Mouse (Mus musculus): Measurements from ENCODE around the gene A230050P20Rik.
"Not testable (repeated sequence)": the region's sequence is repeated elsewhere in the genome, so short reads cannot be mapped to it uniquely, and the experiment has no call there.

Gene A230050P20Rik

DNA sequence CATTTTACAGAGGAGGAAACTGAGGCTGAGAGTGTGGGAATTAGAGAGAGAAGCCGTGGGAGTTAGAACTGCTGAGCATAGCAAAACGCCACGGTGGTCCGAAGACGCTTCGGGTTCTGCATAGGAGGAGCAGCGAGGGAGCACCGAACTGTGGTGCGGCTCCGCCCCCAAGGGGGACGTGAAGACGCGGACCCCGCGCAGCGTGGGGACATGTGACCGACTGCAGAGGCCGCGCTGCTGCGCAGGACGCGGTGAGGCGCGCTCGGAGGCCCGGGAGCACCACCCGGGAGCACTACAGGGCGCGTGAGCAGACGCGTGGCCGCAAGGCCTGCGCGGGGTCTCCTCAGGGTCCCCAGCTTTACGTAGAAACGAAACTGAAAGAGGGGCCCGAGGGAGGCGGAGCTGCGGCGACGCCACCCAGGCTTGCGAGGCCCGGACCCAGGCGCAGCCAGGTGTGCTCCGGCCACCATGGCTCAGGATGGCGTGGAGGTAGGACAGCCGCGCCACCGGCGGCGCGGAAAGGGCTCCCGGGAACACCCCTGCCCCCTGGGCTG, at the start of gene A230050P20Rik:
A230050P20Rik (plus strand) TSS at position 195 of the 554 bp plus-strand sequence.
- peak; percentile 67 for DNase-seq (ENCODE audit: low spot score)

DNA sequence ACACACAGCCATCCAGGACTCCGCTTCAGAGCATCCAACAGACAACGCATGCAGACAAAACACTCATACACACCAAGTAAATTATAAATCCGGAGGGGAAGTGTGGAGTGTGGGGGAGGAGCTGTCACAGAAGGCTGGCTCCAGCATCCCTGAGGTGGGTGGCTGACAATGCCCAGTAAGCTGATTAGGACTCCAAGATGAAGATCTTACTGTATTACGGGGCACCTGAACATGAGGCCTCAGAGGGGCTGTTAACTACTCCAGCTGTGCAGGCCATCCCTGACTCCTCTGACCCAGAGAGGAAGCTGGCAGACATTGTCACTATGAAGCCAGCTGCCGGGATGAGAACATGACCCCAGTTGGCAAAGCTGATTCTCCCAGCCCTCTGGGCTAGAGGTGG, 48.4 kb upstream of the A230050P20Rik start:
- no peak for DNase-seq (ENCODE audit: low spot score)

DNA sequence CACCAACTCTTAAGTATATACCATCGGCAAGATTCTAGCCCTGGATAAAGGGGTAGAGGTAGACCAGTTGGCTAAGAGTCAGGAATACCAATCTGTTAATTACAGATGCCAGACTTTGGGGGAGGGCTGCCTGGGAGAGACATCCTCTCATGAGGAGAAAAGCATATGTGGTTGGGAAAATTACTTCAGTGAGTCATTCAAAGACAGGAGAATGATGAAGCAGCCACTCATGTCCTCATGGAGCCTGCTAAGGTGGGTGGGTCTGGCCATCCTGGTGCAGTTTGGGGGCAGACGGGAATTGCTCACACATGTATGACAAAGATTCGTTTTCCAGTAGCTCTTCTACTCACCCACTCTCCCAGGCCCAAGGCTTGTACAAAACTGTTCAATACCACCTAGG, 45.6 kb upstream of the A230050P20Rik start:
- DNase-seq (ENCODE audit: low spot score), result no peak

DNA sequence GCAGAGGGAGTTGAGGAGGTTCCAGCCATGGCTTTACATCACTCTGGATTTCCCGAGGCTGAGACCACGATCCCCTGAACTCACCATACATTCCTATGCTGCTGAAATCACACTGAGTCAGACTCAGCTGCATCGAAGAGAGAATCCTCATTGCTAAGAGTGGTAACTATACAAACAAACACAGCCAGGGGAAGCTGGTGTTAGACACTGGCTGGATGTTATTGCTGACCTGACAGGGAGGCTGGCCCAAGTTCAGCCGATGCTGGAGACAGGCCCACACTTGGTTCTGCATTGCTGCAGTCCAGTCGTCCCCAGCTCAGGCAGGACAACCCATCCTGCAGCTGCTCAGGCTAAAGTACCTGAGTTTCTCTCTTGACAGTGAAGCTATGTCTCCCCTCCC, 42.7 kb upstream of the A230050P20Rik start:
- no peak for DNase-seq (ENCODE audit: low spot score)

DNA sequence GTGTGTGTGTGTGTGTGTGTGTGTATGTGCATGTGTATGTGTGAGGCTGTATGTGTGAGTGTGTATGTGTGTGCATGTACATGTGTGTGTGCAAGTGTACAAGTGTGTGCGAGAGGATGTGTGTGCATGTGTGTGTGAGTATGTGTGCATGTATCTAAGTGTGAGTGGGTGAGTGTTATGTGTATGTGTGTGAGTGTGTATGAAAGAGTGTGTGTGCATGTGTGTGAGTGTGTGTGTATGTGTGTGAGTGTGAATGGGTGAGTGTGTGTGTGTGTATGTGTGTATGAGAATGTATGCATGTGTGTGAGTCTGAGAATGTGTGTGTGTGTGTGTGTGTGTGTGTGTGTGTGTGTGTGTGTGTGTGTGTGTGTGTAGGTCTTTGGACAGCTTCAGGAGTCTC, 40.3 kb upstream of the A230050P20Rik start:
- no peak for DNase-seq (ENCODE audit: low spot score)

DNA sequence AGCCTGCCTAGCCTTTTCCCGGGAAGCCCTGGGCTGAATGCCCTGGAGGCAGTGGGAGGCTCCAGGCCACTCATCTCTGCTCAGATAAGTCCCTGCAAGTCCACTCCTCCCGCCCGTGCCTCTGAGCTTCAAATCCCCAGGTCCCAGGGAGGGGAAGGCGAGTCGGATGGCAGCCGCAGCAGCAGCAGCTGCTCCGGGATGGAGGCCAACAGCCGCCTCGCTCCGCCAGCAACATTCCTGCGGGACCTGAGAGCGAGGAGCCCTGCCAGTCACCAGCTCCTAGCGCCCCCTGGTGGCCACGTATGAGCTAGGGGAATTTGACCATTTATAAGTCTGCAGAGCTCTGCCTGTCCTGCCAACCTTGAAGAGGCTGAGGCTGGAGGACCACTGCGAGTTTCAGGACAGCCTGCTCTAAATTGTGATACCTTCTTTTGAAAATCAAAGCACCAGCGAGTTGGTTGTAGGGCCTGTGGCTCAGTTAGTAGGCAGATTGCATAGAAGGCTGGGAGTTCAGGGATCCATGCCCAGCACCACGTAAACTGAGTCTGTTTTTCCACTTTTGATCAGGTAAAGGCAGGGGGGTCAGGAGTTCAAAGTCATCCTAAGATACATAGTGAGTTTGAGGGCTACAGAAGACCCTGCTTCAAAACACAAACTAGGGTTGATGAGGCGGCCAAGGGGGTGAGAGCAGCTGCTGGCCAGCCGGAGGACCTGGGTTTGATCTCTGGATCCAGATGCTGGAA, 37.4 kb upstream of the A230050P20Rik start:
- DNase-seq (ENCODE audit: low spot score), result peak; percentile 60

DNA sequence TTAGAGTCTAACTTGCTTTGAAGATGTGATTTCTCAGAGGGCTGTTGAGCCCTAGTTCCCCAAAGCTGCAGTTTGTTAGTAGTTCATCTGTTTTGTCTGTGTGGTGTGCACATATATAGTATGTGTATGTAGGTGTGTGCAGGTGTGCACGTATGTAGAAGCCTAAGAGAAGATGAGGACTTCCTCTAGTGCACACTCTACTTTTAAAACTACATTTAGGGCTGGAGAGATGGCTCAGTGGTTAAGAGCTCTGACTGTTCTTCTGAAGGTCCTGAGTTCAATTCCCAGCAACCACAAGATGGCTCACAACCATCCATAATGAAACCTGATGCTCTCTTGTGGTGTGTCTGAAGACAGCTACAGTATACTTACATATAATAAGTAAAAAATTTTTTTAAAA, 33.6 kb upstream of the A230050P20Rik start:
- no peak for DNase-seq (ENCODE audit: low spot score)

DNA sequence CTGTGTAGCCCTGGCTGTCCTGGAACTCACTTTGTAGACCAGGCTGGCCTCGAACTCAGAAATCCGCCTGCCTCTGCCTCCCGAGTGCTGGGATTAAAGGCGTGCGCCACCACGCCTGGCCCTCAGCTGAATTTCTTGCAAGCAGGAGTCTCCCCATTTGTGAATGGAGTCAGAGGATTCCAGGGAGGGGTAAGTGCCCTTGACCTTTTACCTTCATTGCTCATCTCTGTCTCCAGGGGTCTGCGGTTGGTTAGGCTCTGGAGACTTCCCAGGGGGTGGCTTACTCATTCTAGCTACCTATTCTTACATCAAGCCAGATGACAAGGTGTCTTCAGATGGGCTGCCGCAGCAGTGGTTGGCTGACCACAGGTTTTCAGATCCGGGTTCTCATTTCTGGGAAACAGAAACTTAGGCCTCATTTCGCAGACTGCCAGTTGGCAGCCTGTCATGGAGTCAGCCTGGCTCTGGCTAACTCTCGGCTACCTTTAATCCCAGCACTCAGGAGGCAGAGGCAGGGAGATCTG, 32.9 kb upstream of the A230050P20Rik start:
- not testable (repeated sequence) for DNase-seq (ENCODE audit: low spot score)

DNA sequence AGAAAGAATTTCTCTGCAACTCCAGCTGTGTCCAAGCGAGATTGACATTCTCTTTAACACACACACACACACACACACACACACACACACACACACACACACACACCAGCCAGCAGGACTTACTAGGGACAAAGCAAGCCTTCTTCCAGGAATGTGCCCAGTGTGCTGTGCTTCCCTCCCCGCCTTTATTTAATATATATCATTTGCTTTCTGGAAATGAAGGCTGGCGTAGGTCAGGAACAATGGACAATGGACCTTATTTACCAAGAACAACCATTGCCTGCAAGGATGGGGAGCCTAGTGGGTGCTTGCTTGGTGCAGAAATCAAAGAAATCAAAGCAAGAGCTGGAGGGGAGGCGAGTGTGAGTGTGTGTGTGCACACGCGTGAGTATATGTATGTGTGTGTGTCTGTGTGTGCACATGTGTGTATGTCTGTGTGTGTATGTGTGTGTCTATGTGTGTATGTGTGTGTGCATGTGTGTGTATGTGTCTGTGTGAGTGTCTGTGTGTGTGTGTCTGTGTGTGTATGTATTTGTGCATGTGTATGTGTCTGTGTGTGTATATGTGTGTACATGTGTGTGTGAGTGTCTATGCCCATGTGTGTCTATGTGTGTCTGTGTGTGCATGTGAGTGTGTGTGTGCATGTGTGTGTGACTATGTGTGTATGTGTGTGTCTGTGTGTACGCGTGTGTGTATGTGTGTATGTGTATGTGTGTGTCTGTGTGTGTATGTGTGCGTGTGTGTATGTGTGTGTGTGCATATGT, 31.1 kb upstream of the A230050P20Rik start:
- DNase-seq (ENCODE audit: low spot score), result no peak

DNA sequence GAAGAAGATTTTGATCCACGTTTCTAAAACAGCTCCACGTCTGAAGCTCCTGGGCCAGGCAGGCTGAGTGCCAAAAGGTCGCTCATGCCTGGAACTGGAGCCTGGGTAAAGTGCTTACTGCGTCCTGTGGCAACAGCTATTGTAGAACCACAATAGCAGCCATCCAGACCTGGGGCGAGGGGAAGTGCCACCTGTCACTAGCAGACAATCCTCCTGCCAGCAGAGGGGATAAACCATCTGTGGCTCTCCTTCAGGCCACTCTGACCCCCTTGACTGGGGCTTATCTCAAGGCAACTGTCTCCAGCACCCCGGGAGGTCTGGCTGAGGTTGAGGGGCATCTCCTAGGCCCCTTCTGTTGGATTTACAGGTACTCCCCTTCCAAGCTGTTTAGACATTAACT, 29.5 kb upstream of the A230050P20Rik start:
- no peak for DNase-seq (ENCODE audit: low spot score)

DNA sequence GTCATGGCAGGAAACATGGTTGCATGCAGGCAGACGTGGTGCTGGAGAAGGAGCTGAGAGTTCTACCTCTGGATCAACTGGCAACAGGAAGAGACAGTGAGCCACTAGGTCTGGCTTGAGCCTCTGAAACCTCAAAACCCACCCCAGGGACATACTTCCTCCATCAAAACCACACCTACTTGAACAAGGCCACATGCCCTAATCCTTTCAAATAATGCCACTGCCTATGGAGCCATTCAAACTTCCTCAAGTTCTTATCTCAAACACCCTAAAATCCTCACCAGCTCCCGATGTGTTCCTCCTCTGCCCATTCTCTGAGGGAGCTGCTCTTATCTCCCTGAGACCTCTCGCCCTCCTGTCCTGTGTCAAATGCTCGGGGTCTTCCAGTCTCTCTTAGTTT, 26.2 kb upstream of the A230050P20Rik start:
- DNase-seq (ENCODE audit: low spot score), result no peak

DNA sequence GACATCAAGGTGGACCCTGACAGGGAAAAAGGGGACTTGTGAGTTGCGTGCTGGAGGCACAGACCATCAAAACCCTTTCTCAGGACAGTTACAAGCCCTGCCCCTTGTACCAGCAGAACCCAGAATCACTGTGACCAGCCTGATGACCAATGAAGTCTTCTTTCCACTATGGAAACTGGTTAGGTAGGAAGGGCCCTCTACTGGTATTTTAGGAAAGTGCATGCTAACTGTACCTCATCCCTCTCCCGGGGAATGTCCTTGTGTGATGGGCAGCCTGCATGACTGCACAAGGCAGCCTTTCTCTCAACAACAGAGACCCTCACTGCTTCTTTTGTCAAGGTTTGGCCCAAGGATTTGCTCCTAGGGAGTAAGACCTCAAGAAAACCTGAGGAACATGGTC, 25.8 kb upstream of the A230050P20Rik start:
- DNase-seq (ENCODE audit: low spot score), result no peak

DNA sequence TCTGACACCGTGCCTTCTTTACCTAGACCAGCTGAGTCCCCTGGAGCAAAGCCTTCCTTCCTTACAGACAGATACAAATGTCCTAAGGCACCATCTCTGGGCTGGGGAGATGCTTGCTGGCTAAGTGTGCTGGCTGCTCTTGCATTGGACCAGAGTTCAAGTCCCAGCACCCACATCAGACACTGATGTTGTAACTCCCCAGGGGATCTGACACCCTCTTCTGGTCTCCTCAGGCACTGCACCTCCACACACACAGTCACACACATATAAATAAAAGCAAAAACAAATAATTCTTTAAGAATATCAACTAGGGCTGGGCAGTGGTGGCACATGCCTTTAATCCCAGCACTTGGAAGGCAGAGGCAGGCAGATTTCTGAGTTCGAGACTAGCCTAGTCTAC, 18.3 kb upstream of the A230050P20Rik start:
- no peak for DNase-seq (ENCODE audit: low spot score)

DNA sequence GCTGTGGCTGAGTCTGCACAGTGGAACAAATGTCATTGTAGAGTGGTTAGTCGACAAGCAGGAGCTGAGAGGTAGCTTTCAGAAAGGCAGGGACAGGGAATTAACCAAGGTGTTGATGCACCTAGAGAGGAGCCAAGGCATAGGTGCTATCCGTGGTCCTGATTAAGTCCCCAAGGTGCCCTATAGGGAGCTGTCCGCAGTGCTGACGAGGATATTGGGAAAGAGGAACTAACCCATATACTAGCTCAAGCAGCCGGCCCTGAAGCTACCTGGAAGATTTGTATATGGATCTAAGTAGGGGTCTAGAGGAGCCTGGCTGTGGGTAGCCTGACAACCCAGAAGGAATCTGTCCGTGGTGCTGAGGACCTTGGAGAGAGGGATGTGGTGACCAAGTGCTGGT, 11.3 kb upstream of the A230050P20Rik start:
- no peak for DNase-seq (ENCODE audit: low spot score)

DNA sequence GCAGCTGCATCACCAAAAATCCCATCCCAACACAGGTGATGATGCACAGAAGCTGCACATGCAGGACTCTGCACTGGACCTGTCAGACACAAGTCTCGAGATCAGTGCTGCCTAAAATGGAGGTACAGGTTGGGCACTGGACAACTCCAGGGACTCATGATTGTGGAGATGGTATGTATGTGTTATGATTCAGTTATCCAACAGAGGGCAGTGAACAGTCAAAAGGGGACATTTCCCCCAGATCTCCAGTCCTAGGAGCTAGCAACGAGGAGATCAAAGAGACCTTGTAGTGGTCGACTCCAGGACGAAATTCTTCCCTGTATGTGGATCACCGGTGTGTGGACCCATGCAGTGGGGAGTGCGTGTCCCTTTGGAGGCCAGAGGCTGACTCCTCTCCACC, 8.5 kb upstream of the A230050P20Rik start:
- DNase-seq (ENCODE audit: low spot score), result no peak

DNA sequence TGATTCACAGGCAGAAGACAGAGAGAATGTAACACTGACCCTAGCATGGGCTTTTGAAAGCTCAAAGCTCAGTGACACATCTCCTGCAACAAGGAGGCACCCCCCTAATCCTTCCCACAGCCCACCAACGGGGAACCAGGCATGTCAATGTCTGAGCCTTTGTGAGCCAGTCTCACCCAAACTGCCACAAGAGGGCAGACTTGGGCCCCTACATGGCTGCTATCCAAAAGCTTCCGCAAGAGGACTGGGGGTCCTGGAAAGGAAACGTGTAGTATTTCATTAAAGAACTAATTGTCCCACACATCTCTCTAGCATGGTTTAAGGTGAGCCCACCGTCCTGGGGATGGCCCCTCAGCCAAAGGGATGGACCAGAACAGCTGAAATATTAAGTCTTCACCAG, 6.6 kb upstream of the A230050P20Rik start:
- DNase-seq (ENCODE audit: low spot score), result peak; percentile 29

DNA sequence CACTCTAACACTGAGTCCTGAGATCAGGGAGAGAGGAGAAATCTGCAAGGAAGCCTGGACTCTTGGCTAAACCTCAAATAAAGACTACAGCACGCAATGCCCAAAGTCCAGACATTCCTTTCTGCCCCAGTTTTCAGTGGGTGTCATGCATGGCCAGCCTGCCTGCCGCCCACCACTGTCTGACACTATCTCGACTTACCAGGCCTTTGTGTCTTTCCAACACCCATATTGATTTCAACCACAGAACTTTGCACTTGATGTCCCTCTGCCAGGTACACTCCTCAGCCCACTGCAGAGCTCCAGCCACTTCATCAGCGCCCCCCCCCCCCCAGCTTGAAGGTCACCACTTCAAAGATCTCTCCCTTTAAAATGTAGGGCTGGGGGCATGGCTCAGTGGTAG, 6.2 kb upstream of the A230050P20Rik start:
- DNase-seq (ENCODE audit: low spot score), result no peak

DNA sequence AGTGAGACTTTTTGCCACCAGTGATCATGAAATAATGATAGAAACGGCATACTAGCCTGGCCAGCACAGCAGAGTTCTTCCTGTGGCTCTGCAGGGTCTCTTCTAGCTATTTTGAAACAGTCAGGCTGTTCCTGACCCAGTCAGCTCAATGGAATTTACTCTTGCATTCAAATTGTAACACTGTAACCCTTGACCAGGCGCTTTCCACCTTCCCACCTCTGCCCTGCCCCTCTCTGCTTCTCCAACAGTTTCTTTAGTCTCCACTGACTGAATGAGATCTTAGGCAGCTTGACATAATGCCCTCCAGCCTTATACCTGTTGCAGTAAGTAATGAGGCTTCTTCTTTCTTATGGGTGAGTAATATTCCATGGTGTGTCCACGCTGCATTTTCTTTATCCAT, 1.6 kb upstream of the A230050P20Rik start:
- no peak for DNase-seq (ENCODE audit: low spot score)

DNA sequence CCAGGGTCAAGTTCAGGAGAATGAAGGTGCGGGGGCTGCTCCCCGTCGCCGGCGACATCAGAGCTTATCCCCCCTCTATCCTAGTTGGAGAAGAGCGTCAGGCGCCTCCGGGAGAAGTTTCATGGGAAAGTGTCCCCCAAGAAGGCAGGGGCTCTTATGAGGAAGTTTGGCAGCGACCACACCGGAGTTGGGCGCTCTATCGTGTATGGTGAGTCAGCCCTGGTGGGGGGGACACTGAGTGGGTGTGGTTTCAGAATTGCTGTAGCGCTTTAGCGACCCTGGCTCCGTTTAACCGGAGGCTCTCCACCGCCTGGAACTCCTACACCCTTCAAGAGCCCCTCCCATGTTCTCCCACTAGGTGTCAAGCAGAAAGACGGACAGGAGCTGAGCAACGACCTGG, 804 bp downstream of the A230050P20Rik start:
- no peak for DNase-seq (ENCODE audit: low spot score)

DNA sequence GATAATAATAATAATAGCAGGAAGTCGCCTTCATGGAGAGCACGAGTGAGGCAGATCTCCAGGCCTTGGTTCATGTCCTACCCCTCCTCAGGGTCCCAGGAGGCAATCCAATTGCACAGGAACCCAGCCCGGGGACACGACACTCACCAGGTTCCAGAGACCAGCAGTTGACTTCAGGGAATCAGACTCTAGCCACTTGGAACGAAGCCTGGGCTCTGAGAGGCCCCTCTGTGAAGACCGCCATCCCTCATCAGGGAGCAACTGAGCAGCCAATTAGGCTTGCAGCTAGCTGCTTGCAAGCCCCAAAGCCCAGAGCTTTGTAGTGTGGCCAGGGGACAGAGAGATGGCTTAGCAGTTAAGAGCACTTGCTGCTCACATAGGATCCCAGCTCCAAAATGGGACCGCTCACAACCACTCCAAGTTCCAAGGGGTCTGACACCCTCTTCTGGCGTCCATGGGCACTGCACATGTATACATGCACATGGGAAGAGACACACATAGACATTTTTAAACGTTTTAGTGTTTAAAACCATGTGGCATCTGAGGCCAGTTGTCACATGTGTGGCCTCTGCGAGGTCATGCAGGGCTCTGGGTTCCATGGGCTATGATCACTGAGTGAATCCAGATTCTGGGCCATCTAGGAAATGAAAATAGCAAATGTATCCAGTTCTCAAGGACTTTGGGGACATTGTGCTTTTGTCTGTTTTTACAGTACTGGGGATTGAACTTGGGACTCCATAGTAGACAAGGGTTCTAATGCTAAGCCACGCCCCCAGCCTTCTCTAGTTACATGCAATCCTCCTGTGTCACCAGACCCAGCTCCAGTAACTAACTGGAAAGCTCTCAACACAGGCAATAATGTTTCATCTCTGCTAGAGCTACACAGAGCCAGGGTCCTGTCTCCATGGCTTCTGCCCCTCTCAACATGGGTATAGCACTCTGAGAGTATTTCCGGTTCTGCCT, 2.0 kb downstream of the A230050P20Rik start:
- DNase-seq (ENCODE audit: low spot score), result no peak

DNA sequence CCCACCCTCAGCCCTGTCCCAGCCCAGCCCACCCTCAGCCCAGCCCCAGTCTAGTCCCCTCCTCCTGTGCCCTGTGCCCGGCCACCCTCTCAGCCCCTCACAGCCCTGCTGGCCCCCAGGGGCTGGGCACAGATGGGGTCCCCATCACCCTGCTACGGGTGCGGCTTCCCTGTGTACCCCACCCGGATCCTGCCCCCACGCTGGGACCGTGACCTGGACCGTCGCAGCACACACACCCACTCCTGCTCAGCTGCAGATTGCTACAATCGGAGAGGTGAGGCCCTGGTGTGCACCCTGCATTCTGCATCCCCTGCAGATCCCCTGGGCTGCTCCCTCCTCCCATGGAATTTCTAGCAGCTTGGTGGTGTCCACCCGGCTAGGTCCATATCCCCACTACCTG, 4.5 kb downstream of the A230050P20Rik start:
- no peak for DNase-seq (ENCODE audit: low spot score)

DNA sequence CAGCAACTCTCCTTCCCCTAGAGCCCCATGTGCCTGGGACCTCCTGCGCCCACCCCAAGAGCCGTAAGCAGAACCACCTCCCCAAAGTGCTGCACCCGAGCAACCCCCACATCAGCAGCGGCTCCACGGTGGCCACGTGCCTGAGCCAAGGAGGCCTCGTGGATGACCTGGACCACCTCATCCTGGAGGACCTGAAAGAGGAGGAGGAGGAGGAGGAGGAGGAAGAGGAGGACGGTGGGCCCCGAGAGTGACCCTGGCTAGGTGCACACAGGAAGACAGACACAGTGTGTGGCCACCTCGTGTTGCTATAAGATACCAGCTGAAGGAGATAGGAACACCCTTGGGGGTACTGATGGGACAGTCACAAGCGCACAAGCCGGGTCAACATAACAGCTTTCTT, 5.1 kb downstream of the A230050P20Rik start:
- no peak for DNase-seq (ENCODE audit: low spot score)
